Mouse (Mus musculus): ENCODE results near the gene Igtp. TPM values are rescaled to one million over a fixed set of nuclear protein-coding genes. Genes with fewer than 3 reads are reported as not detected.
"Not testable (repeated sequence)": the region's sequence is repeated elsewhere in the genome, so short reads cannot be mapped to it uniquely, and the experiment has no call there.

Gene Igtp
- polyA plus RNA-seq (2014; fragmentation: Nextera tagmentation; extraction: Ambion mirVana): 1.5 and 2.4 TPM in 2 replicates

DNA sequence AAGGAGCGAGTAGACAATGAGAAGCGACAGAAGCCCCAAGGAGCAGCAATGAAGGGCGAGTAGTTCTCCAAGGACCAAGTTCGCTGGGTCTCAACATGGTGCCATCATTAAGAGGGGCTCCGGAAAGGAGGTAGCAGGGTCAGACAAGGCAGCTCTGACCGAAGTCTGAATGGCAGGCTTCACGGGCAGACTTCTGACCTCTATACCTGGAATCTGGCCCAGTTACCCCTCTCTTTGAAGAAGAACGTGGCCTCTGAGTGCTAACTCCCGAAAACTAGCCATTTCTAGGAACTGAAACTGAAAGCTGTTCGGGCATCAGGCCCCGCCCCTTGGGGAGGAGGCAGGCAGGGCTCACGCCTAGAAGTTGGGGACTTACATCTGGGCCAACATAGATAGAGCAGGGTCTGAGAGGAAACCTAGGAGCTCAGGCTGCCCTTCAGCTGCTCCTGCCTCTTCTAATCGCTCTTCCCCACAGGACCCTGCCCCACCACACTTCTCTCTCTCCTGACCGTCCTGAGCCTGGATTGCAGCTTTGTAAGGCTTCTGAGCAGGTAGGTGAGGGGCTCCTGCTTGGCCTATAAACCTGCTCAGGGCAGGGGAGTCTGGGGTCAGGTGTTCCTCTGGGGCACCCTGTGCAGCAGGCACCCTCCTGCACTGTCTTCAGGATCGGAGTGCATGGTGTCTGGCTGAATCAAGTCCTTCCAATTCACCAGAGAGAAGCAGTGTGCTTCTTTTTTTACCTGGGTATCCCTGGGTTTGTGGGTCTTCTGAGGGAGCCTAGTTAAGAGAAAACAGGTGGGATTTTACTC lies at the start of gene Igtp, which contains the start of gene Irgm2:
Gene Igtp, plus strand, starts transcription at position 328 of the 809 bp plus-strand sequence.
Gene Irgm2, plus strand, starts transcription at position 390 of the 809 bp plus-strand sequence.
- H3K4me1 ChIP-seq (replicated peaks; ENCODE audit: control insufficient read depth, insufficient read depth, low read length); H3K9me3 ChIP-seq (ENCODE audit: control insufficient read depth, low read length): not testable (repeated sequence)
- WGBS: 9% methylated on average over 13 of the region's 15 CpGs

DNA sequence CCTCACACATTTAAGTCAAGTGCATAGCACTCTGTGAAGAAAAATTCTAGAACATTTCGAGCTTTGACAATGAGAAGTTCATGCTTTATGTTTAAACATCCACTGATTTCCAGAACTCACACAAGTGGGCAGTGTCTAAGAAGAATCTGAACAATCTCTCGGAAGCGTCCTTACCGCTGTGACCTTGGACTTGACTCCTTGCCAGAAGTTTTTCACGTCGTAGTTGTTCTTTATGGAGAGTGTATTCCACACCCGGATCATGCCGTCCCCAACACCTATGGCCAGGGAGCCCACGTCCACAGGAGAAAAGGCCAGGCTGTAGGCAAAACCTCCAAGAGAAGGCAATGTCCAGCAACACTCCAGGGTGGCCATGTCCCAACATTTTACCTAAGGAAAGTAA lies 43.9 kb upstream of the Igtp start:
- H3K36me3 ChIP-seq (replicated peaks; ENCODE audit: control insufficient read depth, insufficient read depth): peaks cover 76% of the 10 kb centered on the region

More for the DNA sequence above, at the start of gene Igtp, which contains the start of gene Irgm2:
- not testable (repeated sequence) for H3K27me3 ChIP-seq (ENCODE audit: control insufficient read depth, insufficient read depth, low read length); H3K36me3 ChIP-seq (replicated peaks; ENCODE audit: control insufficient read depth, insufficient read depth); H3K27ac ChIP-seq; ATAC-seq (ENCODE audit: low FRiP score)
- Histone ChIP-seq H3K9ac (peak within 1 kb of the TSS; percentile 45), H3K4me2 (replicated peaks) (peak within 1 kb of the TSS; percentile 55), H3K4me3 (replicated peaks; ENCODE audit: low read length) (peak within 1 kb of the TSS; percentile 32)
- DNase-seq (ENCODE audit: low spot score): peak; percentile 47

DNA sequence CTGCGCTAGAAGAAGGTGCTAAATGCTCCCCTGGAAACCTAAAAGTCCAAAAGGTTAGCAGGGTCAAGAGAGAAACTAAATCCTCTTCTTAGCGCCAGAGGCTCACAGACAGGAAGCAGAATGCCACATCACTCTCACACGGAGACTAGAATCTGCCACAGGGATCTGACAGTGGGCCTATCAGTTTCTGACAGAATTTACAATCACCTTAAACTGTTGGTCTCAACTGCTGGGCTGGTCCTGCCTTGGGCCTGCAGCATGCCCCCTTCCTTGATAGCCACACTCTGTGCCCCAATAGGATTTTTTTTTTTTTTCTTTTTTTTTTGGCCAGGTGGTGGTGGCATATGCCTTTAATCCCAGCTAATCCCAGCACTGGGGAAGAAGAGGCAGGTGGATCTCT lies 42.5 kb upstream of the Igtp start:
- WGBS: 92% methylated on average over 3 of the region's 3 CpGs
- Histone ChIP-seq H3K9me3 (ENCODE audit: control insufficient read depth, low read length) (no peaks in the 10 kb centered on the region), H3K27me3 (ENCODE audit: control insufficient read depth, insufficient read depth, low read length) (no peaks in the 10 kb centered on the region), H3K4me2 (replicated peaks) (no peak overlapping the region), H3K4me3 (replicated peaks; ENCODE audit: low read length) (no peak overlapping the region), H3K36me3 (replicated peaks; ENCODE audit: control insufficient read depth, insufficient read depth) (peaks cover 71% of the 10 kb centered on the region), H3K4me1 (replicated peaks; ENCODE audit: control insufficient read depth, insufficient read depth, low read length) (no peaks in the 10 kb centered on the region), H3K9ac (no peak overlapping the region), H3K27ac (no peak overlapping the region)
- ATAC-seq (ENCODE audit: low FRiP score): no peak
- no peak for DNase-seq (ENCODE audit: low spot score)

More for the DNA sequence above, 43.9 kb upstream of the Igtp start:
- Histone ChIP-seq H3K9ac (no peak overlapping the region), H3K4me2 (replicated peaks) (no peak overlapping the region), H3K4me3 (replicated peaks; ENCODE audit: low read length) (no peak overlapping the region), H3K27me3 (ENCODE audit: control insufficient read depth, insufficient read depth, low read length) (no peaks in the 10 kb centered on the region), H3K27ac (no peak overlapping the region), H3K4me1 (replicated peaks; ENCODE audit: control insufficient read depth, insufficient read depth, low read length) (no peaks in the 10 kb centered on the region), H3K9me3 (ENCODE audit: control insufficient read depth, low read length) (no peaks in the 10 kb centered on the region)
- no peak for ATAC-seq (ENCODE audit: low FRiP score)
- DNase-seq (ENCODE audit: low spot score): no peak
- WGBS: 94% methylated on average over 9 of the region's 9 CpGs

DNA sequence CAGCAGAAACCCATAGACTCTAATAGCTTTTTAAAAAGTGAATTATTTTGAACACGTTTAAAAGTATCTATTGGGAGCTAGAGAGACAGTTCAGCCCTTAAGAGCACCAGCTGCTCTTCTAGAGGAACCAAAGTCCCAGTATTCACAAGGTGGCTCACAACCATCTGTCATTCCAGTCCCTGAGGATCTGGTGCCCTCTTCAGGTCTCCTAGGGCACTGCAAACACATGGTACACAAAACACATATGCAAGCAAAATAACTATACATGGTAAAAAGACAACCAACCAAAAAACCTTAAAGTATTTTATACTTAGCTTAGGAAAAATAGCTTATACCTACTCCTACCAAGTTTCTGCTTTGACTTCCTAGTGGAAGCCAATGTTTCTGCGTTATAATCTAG lies 34.3 kb upstream of the Igtp start:
- ATAC-seq (ENCODE audit: low FRiP score) (no peak), DNase-seq (ENCODE audit: low spot score) (no peak)
- Histone ChIP-seq H3K4me3 (replicated peaks; ENCODE audit: low read length) (no peak overlapping the region), H3K9me3 (ENCODE audit: control insufficient read depth, low read length) (no peaks in the 10 kb centered on the region), H3K36me3 (replicated peaks; ENCODE audit: control insufficient read depth, insufficient read depth) (peaks cover 48% of the 10 kb centered on the region), H3K27me3 (ENCODE audit: control insufficient read depth, insufficient read depth, low read length) (no peaks in the 10 kb centered on the region), H3K9ac (no peak overlapping the region), H3K4me1 (replicated peaks; ENCODE audit: control insufficient read depth, insufficient read depth, low read length) (peaks cover 6% of the 10 kb centered on the region), H3K4me2 (replicated peaks) (no peak overlapping the region), H3K27ac (no peak overlapping the region)
- 96% methylated on average over 2 of the region's 2 CpGs for WGBS

DNA sequence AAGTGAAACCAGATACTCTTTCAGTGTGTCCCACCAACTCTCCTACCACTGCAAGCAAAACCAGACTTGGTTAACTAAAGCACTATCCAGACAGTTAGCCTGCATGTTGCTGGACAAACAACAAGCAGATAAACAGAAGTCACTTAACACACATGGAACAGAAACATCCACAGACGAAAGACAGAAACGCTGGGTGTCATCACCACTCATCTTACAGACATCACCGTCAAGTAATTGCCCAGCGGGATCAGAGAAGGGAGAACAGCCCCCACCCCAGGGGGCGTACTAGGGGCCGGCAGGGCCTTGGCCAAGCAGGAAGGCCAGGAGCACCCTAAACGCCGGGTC lies 31.6 kb upstream of the Igtp start:
- DNase-seq (ENCODE audit: low spot score) (no peak), ATAC-seq (ENCODE audit: low FRiP score) (no peak)
- Histone ChIP-seq H3K9ac (peak overlapping the region; percentile 77), H3K4me3 (replicated peaks; ENCODE audit: low read length) (peak overlapping the region; percentile 82), H3K4me2 (replicated peaks) (peak overlapping the region; percentile 57), H3K27ac (no peak overlapping the region), H3K36me3 (replicated peaks; ENCODE audit: control insufficient read depth, insufficient read depth) (peaks cover 30% of the 10 kb centered on the region), H3K9me3 (ENCODE audit: control insufficient read depth, low read length) (no peaks in the 10 kb centered on the region), H3K27me3 (ENCODE audit: control insufficient read depth, insufficient read depth, low read length) (no peaks in the 10 kb centered on the region), H3K4me1 (replicated peaks; ENCODE audit: control insufficient read depth, insufficient read depth, low read length) (peaks cover 15% of the 10 kb centered on the region)
- 2% methylated on average over 8 of the region's 8 CpGs for WGBS

DNA sequence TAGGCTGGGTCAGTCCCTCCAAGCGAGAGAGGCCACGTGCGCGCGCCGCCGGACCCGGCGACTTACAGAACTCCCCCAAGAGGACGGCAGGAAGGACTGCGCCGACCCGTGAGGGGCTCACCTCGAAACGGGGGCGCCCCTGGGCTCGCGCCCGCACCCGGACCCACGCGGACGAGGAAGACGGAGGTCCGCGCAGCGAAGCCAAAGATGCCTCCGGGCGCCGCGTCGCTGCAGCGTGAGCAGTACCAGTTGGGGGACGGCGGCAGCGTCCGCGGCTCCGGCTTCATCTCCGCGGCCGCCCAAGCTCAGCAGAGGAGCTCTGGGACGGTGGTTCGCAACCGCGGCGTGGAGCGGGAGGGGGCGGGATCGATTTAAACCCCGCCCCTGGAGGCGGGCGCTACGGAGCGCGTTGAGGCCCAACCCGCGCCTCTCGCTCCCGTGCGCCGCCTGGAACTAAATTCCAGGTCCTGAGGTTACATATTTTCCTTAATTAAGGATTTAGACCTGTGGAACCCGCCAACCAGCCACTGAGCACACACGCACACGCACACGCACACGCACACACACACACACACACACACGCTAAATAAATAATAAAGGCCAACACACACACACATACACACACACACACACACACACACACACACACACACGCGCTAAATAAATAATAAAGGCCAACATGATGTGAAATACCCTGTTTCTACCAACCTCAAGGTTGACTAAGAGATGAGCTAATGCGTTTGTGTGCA lies 31.0 kb upstream of the Igtp start, which contains the start of gene Gemin5:
Gene Gemin5, minus strand, starts transcription at position 373 of the 749 bp plus-strand sequence.
- Histone ChIP-seq H3K27ac (peak within 1 kb of the TSS; percentile 60), H3K36me3 (replicated peaks; ENCODE audit: control insufficient read depth, insufficient read depth) (peaks cover 30% of the 10 kb centered on the region)
- 1% methylated on average over 59 of the region's 71 CpGs for WGBS

DNA sequence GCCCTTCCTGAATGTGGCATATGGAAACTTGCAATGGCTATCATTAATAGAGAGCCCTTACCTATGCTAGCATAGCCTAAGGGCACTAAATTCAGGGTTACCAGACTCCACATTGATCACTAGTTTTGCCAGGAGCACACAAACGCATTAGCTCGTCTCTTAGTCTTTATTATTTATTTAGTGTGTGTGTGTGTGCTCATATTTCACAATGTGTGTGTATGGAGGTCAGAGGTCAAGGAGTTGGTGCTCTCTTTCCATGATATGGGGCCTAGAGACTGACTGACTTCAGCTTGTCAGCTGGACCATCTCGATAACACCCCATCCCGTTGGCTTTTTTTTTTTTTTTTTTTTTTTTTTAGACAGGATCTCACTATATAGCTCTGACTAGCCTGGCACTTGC lies 29.7 kb upstream of the Igtp start:
- DNase-seq (ENCODE audit: low spot score) (no peak), ATAC-seq (ENCODE audit: low FRiP score) (no peak)
- Histone ChIP-seq H3K27ac (no peak overlapping the region), H3K27me3 (ENCODE audit: control insufficient read depth, insufficient read depth, low read length) (no peaks in the 10 kb centered on the region), H3K4me3 (replicated peaks; ENCODE audit: low read length) (no peak overlapping the region), H3K4me2 (replicated peaks) (no peak overlapping the region), H3K9ac (no peak overlapping the region), H3K9me3 (ENCODE audit: control insufficient read depth, low read length) (no peaks in the 10 kb centered on the region), H3K36me3 (replicated peaks; ENCODE audit: control insufficient read depth, insufficient read depth) (peaks cover 33% of the 10 kb centered on the region), H3K4me1 (replicated peaks; ENCODE audit: control insufficient read depth, insufficient read depth, low read length) (peaks cover 16% of the 10 kb centered on the region)
- 93% methylated on average over 4 of the region's 4 CpGs for WGBS

More for the DNA sequence above, 31.0 kb upstream of the Igtp start, which contains the start of gene Gemin5:
- ATAC-seq (ENCODE audit: low FRiP score) (peak; percentile 86), DNase-seq (ENCODE audit: low spot score) (peak; percentile 90)
- Histone ChIP-seq H3K27me3 (ENCODE audit: control insufficient read depth, insufficient read depth, low read length) (no peaks in the 10 kb centered on the region), H3K4me1 (replicated peaks; ENCODE audit: control insufficient read depth, insufficient read depth, low read length) (peaks cover 16% of the 10 kb centered on the region), H3K4me2 (replicated peaks) (peak within 1 kb of the TSS; percentile 57), H3K4me3 (replicated peaks; ENCODE audit: low read length) (peak within 1 kb of the TSS; percentile 82), H3K9ac (peak within 1 kb of the TSS; percentile 77), H3K9me3 (ENCODE audit: control insufficient read depth, low read length) (no peaks in the 10 kb centered on the region)

DNA sequence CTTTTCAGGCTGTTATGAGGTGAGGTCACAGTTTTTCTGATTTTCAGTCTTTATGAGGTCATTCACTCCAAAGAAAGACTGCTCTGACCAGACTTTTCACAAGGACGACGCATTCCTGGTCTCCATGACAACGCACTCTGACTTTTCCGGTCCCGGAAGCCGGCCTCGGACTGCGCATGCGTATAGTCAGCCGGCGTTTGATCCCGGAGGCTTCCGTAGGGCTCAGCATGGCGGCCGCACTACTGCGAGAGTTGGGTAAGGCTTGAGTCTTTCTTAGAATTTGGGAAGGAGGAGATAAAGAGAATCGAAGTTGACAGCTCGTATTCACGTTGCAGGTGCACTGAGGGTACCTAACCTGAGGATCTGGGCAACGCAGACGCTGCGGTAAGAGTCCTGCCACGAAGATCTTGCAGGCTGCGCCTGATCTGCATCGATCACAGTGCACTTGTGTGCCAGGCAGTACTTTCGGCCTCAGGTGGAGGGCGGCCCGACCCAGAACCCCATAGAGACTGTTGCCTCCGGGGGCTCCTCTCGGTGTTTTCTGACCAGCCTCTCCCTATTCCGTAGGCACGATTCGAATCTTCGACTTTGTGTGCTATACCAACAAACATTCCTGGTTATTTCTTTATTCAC lies 27.8 kb upstream of the Igtp start, which contains the start of gene Mrpl22:
Gene Mrpl22, plus strand, starts transcription at position 203 of the 633 bp plus-strand sequence.
- Histone ChIP-seq H3K27ac (peak within 1 kb of the TSS; percentile 61), H3K4me1 (replicated peaks; ENCODE audit: control insufficient read depth, insufficient read depth, low read length) (peaks cover 16% of the 10 kb centered on the region), H3K27me3 (ENCODE audit: control insufficient read depth, insufficient read depth, low read length) (no peaks in the 10 kb centered on the region), H3K9ac (peak within 1 kb of the TSS; percentile 77), H3K4me2 (replicated peaks) (peak within 1 kb of the TSS; percentile 84), H3K4me3 (replicated peaks; ENCODE audit: low read length) (peak within 1 kb of the TSS; percentile 66), H3K9me3 (ENCODE audit: control insufficient read depth, low read length) (no peaks in the 10 kb centered on the region), H3K36me3 (replicated peaks; ENCODE audit: control insufficient read depth, insufficient read depth) (peaks cover 39% of the 10 kb centered on the region)
- under 1% methylated on average over 34 of the region's 34 CpGs for WGBS
- DNase-seq (ENCODE audit: low spot score) (peak; percentile 99), ATAC-seq (ENCODE audit: low FRiP score) (peak; percentile 79)

DNA sequence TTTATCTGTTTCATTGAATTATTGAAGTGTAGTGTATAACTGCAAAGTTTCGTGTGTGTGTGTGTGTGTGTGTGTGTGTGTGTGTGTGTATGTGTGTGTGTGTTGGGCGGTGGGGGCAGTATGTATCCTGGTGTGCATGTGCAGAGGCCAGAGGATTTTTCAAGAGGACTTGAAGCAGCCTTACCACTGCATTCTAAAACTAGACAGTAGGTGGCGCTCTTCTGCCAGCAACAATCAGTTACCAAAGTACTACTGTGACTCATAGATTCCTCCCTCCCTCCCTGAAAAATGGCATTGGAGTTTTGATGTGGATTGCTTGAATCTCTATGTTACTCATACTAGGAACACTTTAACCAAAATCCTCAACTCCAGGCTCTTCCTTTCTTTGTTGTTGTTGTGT lies 19.8 kb upstream of the Igtp start:
- Histone ChIP-seq H3K27ac (no peak overlapping the region), H3K4me2 (replicated peaks) (no peak overlapping the region), H3K4me1 (replicated peaks; ENCODE audit: control insufficient read depth, insufficient read depth, low read length) (no peaks in the 10 kb centered on the region), H3K4me3 (replicated peaks; ENCODE audit: low read length) (no peak overlapping the region), H3K36me3 (replicated peaks; ENCODE audit: control insufficient read depth, insufficient read depth) (peaks cover 58% of the 10 kb centered on the region), H3K27me3 (ENCODE audit: control insufficient read depth, insufficient read depth, low read length) (no peaks in the 10 kb centered on the region), H3K9me3 (ENCODE audit: control insufficient read depth, low read length) (no peaks in the 10 kb centered on the region), H3K9ac (no peak overlapping the region)
- ATAC-seq (ENCODE audit: low FRiP score) (peak; percentile 43; the same call in 1 of the 2 replicates), DNase-seq (ENCODE audit: low spot score) (peak; percentile 86)
- 26% methylated on average over 3 of the region's 3 CpGs for WGBS

Data from hindbrain, embryonic 14.5 days (tissue).